Mouse (Mus musculus) CD4-positive helper T cell, adult 2 months (primary cell): Measurements from ENCODE around the gene Prr7.

Source experiments
- DNase-seq: peaks from one replicate; pipeline ENCODE4 v3.0.0-alpha.2; 2012; ENCODE audit warnings: low read depth, missing footprints, low spot score

Prr7 gene

GRCm38 (mm10) chr13:55476256-55476655, 12.2 kb downstream of the Prr7 start:
- no peak for DNase-seq

- no peak for DNase-seq
Observed at GRCm38 (mm10) chr13:55477492-55477891, 13.4 kb downstream of the Prr7 start.

- DNase-seq = no peak
Observed at GRCm38 (mm10) chr13:55478036-55478435, 14.0 kb downstream of the Prr7 start.

- peak; percentile 32 for DNase-seq
Observed at GRCm38 (mm10) chr13:55479008-55479407, 14.9 kb downstream of the Prr7 start.

- no peak for DNase-seq
Observed at GRCm38 (mm10) chr13:55479929-55480328, 15.9 kb downstream of the Prr7 start.

- no peak for DNase-seq
Observed at GRCm38 (mm10) chr13:55482542-55482941, 18.5 kb downstream of the Prr7 start.

- DNase-seq = no peak
Observed at GRCm38 (mm10) chr13:55483071-55483470, 19.0 kb downstream of the Prr7 start.

GRCm38 (mm10) chr13:55483593-55483992, 19.5 kb downstream of the Prr7 start:
- DNase-seq = no peak

GRCm38 (mm10) chr13:55484520-55485088, 20.5 kb downstream of the Prr7 start:
- no peak for DNase-seq

GRCm38 (mm10) chr13:55486029-55486794, 22.1 kb downstream of the Prr7 start:
- no peak for DNase-seq

- peak; percentile 34 for DNase-seq
Observed at GRCm38 (mm10) chr13:55486916-55487577, 23.0 kb downstream of the Prr7 start.

- no peak for DNase-seq
Observed at GRCm38 (mm10) chr13:55487578-55488498, 23.8 kb downstream of the Prr7 start, which contains the start of gene Dbn1. Gene Dbn1 (minus strand): TSS chr13:55488111.

GRCm38 (mm10) chr13:55494257-55494656, 30.2 kb downstream of the Prr7 start:
- no peak for DNase-seq

- no peak for DNase-seq
Observed at GRCm38 (mm10) chr13:55494883-55495621, 31.0 kb downstream of the Prr7 start.

- no peak for DNase-seq
Observed at GRCm38 (mm10) chr13:55495702-55496101, 31.6 kb downstream of the Prr7 start.

- DNase-seq = no peak
Observed at GRCm38 (mm10) chr13:55496661-55497060, 32.6 kb downstream of the Prr7 start.

- no peak for DNase-seq
Observed at GRCm38 (mm10) chr13:55498906-55499305, 34.8 kb downstream of the Prr7 start.

- no peak for DNase-seq
Observed at GRCm38 (mm10) chr13:55500575-55500974, 36.5 kb downstream of the Prr7 start.

- no peak for DNase-seq
Observed at GRCm38 (mm10) chr13:55502405-55502804, 38.3 kb downstream of the Prr7 start.

GRCm38 (mm10) chr13:55504390-55504789, 40.3 kb downstream of the Prr7 start:
- DNase-seq = no peak

GRCm38 (mm10) chr13:55505810-55506209, 41.7 kb downstream of the Prr7 start:
- DNase-seq = no peak
